Mouse (Mus musculus) left cerebral cortex, postnatal 14 days (tissue): ENCODE results near the gene Ctsa. TPM values are rescaled to one million over a fixed set of nuclear protein-coding genes. Genes with fewer than 3 reads are reported as not detected.

ENCODE experiments used
- DNase-seq, 2 experiments: peaks; one replicate each; pipeline ENCODE4 v3.0.0; 2021 to 2022; ENCODE audit warnings: low spot score in 2 of 2, mixed read lengths in 1 of 2
- intact Hi-C: fragments of 180-260 bp; cut with DNase I; formaldehyde crosslinking; loops from one replicate; pipeline ENCODE4 v1.15.1; 2025
- total RNA-seq, 2 experiments: library from RNA; stranded (reverse); gene quantifications; 2 replicates each; pipeline ENCODE4 v1.2.3; 2021

Gene Ctsa
- total RNA-seq, 2 experiments from 2014 or later: 88.4 to 91.6 TPM

- intact Hi-C loops: no loop called here
- DNase-seq: no peak
Measured at GRCm38 (mm10) chr2:164803201-164803920, 29.3 kb upstream of the Ctsa start.

- DNase-seq: no peak
- intact Hi-C loops: no loop called here
Measured at GRCm38 (mm10) chr2:164803921-164804313, 28.8 kb upstream of the Ctsa start.

GRCm38 (mm10) chr2:164804533-164805331 is 27.9 kb upstream of the Ctsa start, which contains the start of the genes Acot8 and Zswim3:
Gene Acot8, minus strand, starts transcription at chr2:164804882.
Gene Zswim3, plus strand, starts transcription at chr2:164805098.
- peak; percentile 99 to 100 for DNase-seq
- intact Hi-C loops: no loop called here

- intact Hi-C loops: no loop called here
- DNase-seq: peak in 1 of 2 experiments; percentile 28
Measured at GRCm38 (mm10) chr2:164805332-164805718, 27.3 kb upstream of the Ctsa start.

- intact Hi-C loops: no loop called here
- no peak for DNase-seq
Measured at GRCm38 (mm10) chr2:164806614-164807013, 26.1 kb upstream of the Ctsa start.

- DNase-seq: no peak
- intact Hi-C loops: no loop called here
Measured at GRCm38 (mm10) chr2:164813557-164813956, 19.1 kb upstream of the Ctsa start.

GRCm38 (mm10) chr2:164815348-164815747 is 17.3 kb upstream of the Ctsa start:
- intact Hi-C loops: no loop called here
- no peak for DNase-seq

- no peak for DNase-seq
- intact Hi-C loops: no loop called here
Measured at GRCm38 (mm10) chr2:164815821-164816220, 16.9 kb upstream of the Ctsa start.

GRCm38 (mm10) chr2:164817206-164817605 is 15.5 kb upstream of the Ctsa start:
- intact Hi-C loops: no loop called here
- no peak for DNase-seq

GRCm38 (mm10) chr2:164817703-164818102 is 15.0 kb upstream of the Ctsa start:
- intact Hi-C loops: no loop called here

GRCm38 (mm10) chr2:164821060-164821459 is 11.6 kb upstream of the Ctsa start:
- no peak for DNase-seq

More at GRCm38 (mm10) chr2:164817703-164818102, 15.0 kb upstream of the Ctsa start:
- DNase-seq: no peak

GRCm38 (mm10) chr2:164822636-164823165 is 10.0 kb upstream of the Ctsa start, which contains the start of gene Zswim1:
Gene Zswim1, plus strand, starts transcription at chr2:164822686.
- intact Hi-C loops: no loop called here
- peak; percentile 100 for DNase-seq

More at GRCm38 (mm10) chr2:164821060-164821459, 11.6 kb upstream of the Ctsa start:
- intact Hi-C loops: no loop called here

GRCm38 (mm10) chr2:164823181-164823585 is 9.5 kb upstream of the Ctsa start:
- intact Hi-C loops: no loop called here
- peak; percentile 39 to 55 for DNase-seq

GRCm38 (mm10) chr2:164823969-164824368 is 8.7 kb upstream of the Ctsa start:
- DNase-seq: no peak
- intact Hi-C loops: no loop called here

GRCm38 (mm10) chr2:164825521-164825920 is 7.2 kb upstream of the Ctsa start:
- no peak for DNase-seq
- intact Hi-C loops: no loop called here

GRCm38 (mm10) chr2:164827146-164827850 is 5.4 kb upstream of the Ctsa start:
- intact Hi-C loops: no loop called here
- no peak for DNase-seq

- DNase-seq: no peak
- intact Hi-C loops: no loop called here
Measured at GRCm38 (mm10) chr2:164828437-164828836, 4.2 kb upstream of the Ctsa start, which contains the start of gene Spata25. Gene Spata25, minus strand, starts transcription at chr2:164828537.

GRCm38 (mm10) chr2:164829090-164829489 is 3.6 kb upstream of the Ctsa start:
- intact Hi-C loops: no loop called here
- DNase-seq: no peak

GRCm38 (mm10) chr2:164831029-164831428 is 1.6 kb upstream of the Ctsa start:
- intact Hi-C loops: loop anchor here (5.0 kb wide), 1 partner anchor 46 kb away; the partner anchor contains the start of gene Pcif1
- no peak for DNase-seq
